Mouse (Mus musculus): ENCODE measurements around the gene Cacna1f. TPM values are rescaled to one million over a fixed set of nuclear protein-coding genes. Genes with fewer than 3 reads are reported as not detected.

Gene Cacna1f
- polyA plus RNA-seq (2015; fragmentation: Nextera tagmentation; extraction: Ambion mirVana) = 0.24 and 0.35 TPM in 2 replicates

- no peak within 1 kb of the TSS for H3K4me2 ChIP-seq
- H3K9me3 ChIP-seq (replicated peaks) = no peaks in the 10 kb centered on the region
- no peak within 1 kb of the TSS for H3K9ac ChIP-seq (replicated peaks)
- H3K27ac ChIP-seq (replicated peaks) = no peak within 1 kb of the TSS
- H3K4me1 ChIP-seq = peaks cover 10% of the 10 kb centered on the region
- H3K4me3 ChIP-seq (replicated peaks) = no peak within 1 kb of the TSS
- no peaks in the 10 kb centered on the region for H3K27me3 ChIP-seq (replicated peaks)
- ATAC-seq (ENCODE audit: low FRiP score) = no peak
- WGBS = 85% methylated on average over 6 of the region's 6 CpGs
- H3K36me3 ChIP-seq = no peaks in the 10 kb centered on the region
Observed at GRCm38 (mm10) chrX:7606783-7607182, at the start of gene Cacna1f. Gene Cacna1f (plus strand): TSS chrX:7607083.

GRCm38 (mm10) chrX:7563076-7563475 is 43.8 kb upstream of the Cacna1f start:
- Histone ChIP-seq H3K9me3 (replicated peaks) (no peaks in the 10 kb centered on the region), H3K27me3 (replicated peaks) (no peaks in the 10 kb centered on the region), H3K4me1 (no peaks in the 10 kb centered on the region), H3K4me3 (replicated peaks) (no peak overlapping the region), H3K27ac (replicated peaks) (no peak overlapping the region), H3K9ac (replicated peaks) (no peak overlapping the region), H3K4me2 (no peak overlapping the region), H3K36me3 (0 out of 2 replicates have a peak, but pooled peaks cover 2% of the 10 kb centered on the region)
- ATAC-seq (ENCODE audit: low FRiP score) = no peak
- 14% methylated on average over 2 of the region's 2 CpGs for WGBS

- Histone ChIP-seq H3K4me3 (replicated peaks) (no peak overlapping the region), H3K4me1 (peaks cover 11% of the 10 kb centered on the region; the same call in 1 of the 2 replicates), H3K36me3 (no peaks in the 10 kb centered on the region), H3K4me2 (no peak overlapping the region), H3K9me3 (replicated peaks) (no peaks in the 10 kb centered on the region), H3K27me3 (replicated peaks) (no peaks in the 10 kb centered on the region), H3K27ac (replicated peaks) (no peak overlapping the region), H3K9ac (replicated peaks) (no peak overlapping the region)
- ATAC-seq (ENCODE audit: low FRiP score) = no peak
- 90% methylated on average over 6 of the region's 6 CpGs for WGBS
Observed at GRCm38 (mm10) chrX:7566352-7566751, 40.5 kb upstream of the Cacna1f start.

GRCm38 (mm10) chrX:7567491-7567890 is 39.4 kb upstream of the Cacna1f start:
- no peaks in the 10 kb centered on the region for H3K9me3 ChIP-seq (replicated peaks)
- no peak overlapping the region for H3K27ac ChIP-seq (replicated peaks)
- H3K36me3 ChIP-seq = no peaks in the 10 kb centered on the region
- ATAC-seq (ENCODE audit: low FRiP score) = no peak
- no peak overlapping the region for H3K4me3 ChIP-seq (replicated peaks)
- no peak overlapping the region for H3K4me2 ChIP-seq
- no peak overlapping the region for H3K9ac ChIP-seq (replicated peaks)
- WGBS = 75% methylated on average over 9 of the region's 9 CpGs
- no peaks in the 10 kb centered on the region for H3K27me3 ChIP-seq (replicated peaks)
- peaks cover 21% of the 10 kb centered on the region for H3K4me1 ChIP-seq

- no peak overlapping the region for H3K27ac ChIP-seq (replicated peaks)
- WGBS = 61% methylated on average over 7 of the region's 7 CpGs
- no peak overlapping the region for H3K4me2 ChIP-seq
- peaks cover 30% of the 10 kb centered on the region for H3K4me1 ChIP-seq
- no peaks in the 10 kb centered on the region for H3K9me3 ChIP-seq (replicated peaks)
- no peak for ATAC-seq (ENCODE audit: low FRiP score)
- H3K27me3 ChIP-seq (replicated peaks) = no peaks in the 10 kb centered on the region
- no peaks in the 10 kb centered on the region for H3K36me3 ChIP-seq
- H3K4me3 ChIP-seq (replicated peaks) = no peak overlapping the region
- no peak overlapping the region for H3K9ac ChIP-seq (replicated peaks)
Observed at GRCm38 (mm10) chrX:7570481-7571175, 36.3 kb upstream of the Cacna1f start.

- Histone ChIP-seq H3K9ac (replicated peaks) (no peak overlapping the region), H3K9me3 (replicated peaks) (no peaks in the 10 kb centered on the region), H3K4me2 (peak overlapping the region; percentile 65), H3K4me3 (replicated peaks) (no peak overlapping the region), H3K36me3 (no peaks in the 10 kb centered on the region), H3K27me3 (replicated peaks) (no peaks in the 10 kb centered on the region), H3K4me1 (peaks cover 30% of the 10 kb centered on the region), H3K27ac (replicated peaks) (no peak overlapping the region)
- WGBS = 83% methylated on average over 9 of the region's 9 CpGs
- no peak for ATAC-seq (ENCODE audit: low FRiP score)
Observed at GRCm38 (mm10) chrX:7571565-7572136, 35.2 kb upstream of the Cacna1f start.

GRCm38 (mm10) chrX:7572466-7572865 is 34.4 kb upstream of the Cacna1f start:
- Histone ChIP-seq H3K36me3 (no peaks in the 10 kb centered on the region), H3K9me3 (replicated peaks) (no peaks in the 10 kb centered on the region), H3K4me2 (peak overlapping the region; percentile 65), H3K27me3 (replicated peaks) (no peaks in the 10 kb centered on the region), H3K4me3 (replicated peaks) (no peak overlapping the region), H3K4me1 (peaks cover 30% of the 10 kb centered on the region), H3K9ac (replicated peaks) (no peak overlapping the region), H3K27ac (replicated peaks) (no peak overlapping the region)
- ATAC-seq (ENCODE audit: low FRiP score) = no peak
- 89% methylated on average over 10 of the region's 10 CpGs for whole genome bisulfite sequencing

GRCm38 (mm10) chrX:7573176-7574086 is 33.5 kb upstream of the Cacna1f start, which contains the start of gene Foxp3:
Gene Foxp3 (plus strand): TSS chrX:7573644.
- peak within 1 kb of the TSS; percentile 94 for H3K27ac ChIP-seq (replicated peaks)
- 24% methylated on average over 65 of the region's 72 CpGs for WGBS
- H3K4me1 ChIP-seq = peaks cover 30% of the 10 kb centered on the region
- H3K4me2 ChIP-seq = peak within 1 kb of the TSS; percentile 65
- H3K27me3 ChIP-seq (replicated peaks) = no peaks in the 10 kb centered on the region
- no peaks in the 10 kb centered on the region for H3K9me3 ChIP-seq (replicated peaks)
- H3K9ac ChIP-seq (replicated peaks) = peak within 1 kb of the TSS; percentile 65
- peak; percentile 5; the same call in 1 of the 2 replicates for ATAC-seq (ENCODE audit: low FRiP score)
- H3K36me3 ChIP-seq = no peaks in the 10 kb centered on the region
- H3K4me3 ChIP-seq (replicated peaks) = peak within 1 kb of the TSS; percentile 53

GRCm38 (mm10) chrX:7574087-7574884 is 32.6 kb upstream of the Cacna1f start, which contains the start of gene Ppp1r3f:
Gene Ppp1r3f (minus strand): TSS chrX:7574283.
- peak; percentile 97 for ATAC-seq (ENCODE audit: low FRiP score)
- Histone ChIP-seq H3K9me3 (replicated peaks) (no peaks in the 10 kb centered on the region), H3K4me1 (peaks cover 30% of the 10 kb centered on the region), H3K36me3 (no peaks in the 10 kb centered on the region), H3K4me2 (peak within 1 kb of the TSS; percentile 65), H3K9ac (replicated peaks) (peak within 1 kb of the TSS; percentile 65), H3K27me3 (replicated peaks) (no peaks in the 10 kb centered on the region), H3K27ac (replicated peaks) (peak within 1 kb of the TSS; percentile 94), H3K4me3 (replicated peaks) (peak within 1 kb of the TSS; percentile 53)
- 20% methylated on average over 60 of the region's 65 CpGs for WGBS

GRCm38 (mm10) chrX:7574885-7575231 is 32.0 kb upstream of the Cacna1f start:
- WGBS = 21% methylated on average over 5 of the region's 6 CpGs
- ATAC-seq (ENCODE audit: low FRiP score) = peak; percentile 8; the same call in 1 of the 2 replicates
- Histone ChIP-seq H3K9me3 (replicated peaks) (no peaks in the 10 kb centered on the region), H3K4me3 (replicated peaks) (peak overlapping the region; percentile 53), H3K36me3 (no peaks in the 10 kb centered on the region), H3K9ac (replicated peaks) (no peak overlapping the region), H3K4me1 (peaks cover 29% of the 10 kb centered on the region), H3K27me3 (replicated peaks) (no peaks in the 10 kb centered on the region), H3K4me2 (peak overlapping the region; percentile 54), H3K27ac (replicated peaks) (peak overlapping the region; percentile 94)

- Histone ChIP-seq H3K4me3 (replicated peaks) (no peak overlapping the region), H3K27ac (replicated peaks) (no peak overlapping the region), H3K27me3 (replicated peaks) (no peaks in the 10 kb centered on the region), H3K9ac (replicated peaks) (no peak overlapping the region), H3K4me1 (no peaks in the 10 kb centered on the region), H3K4me2 (no peak overlapping the region), H3K36me3 (no peaks in the 10 kb centered on the region), H3K9me3 (replicated peaks) (no peaks in the 10 kb centered on the region)
- 92% methylated on average over 2 of the region's 2 CpGs for WGBS
- no peak for ATAC-seq (ENCODE audit: low FRiP score)
Observed at GRCm38 (mm10) chrX:7581151-7581550, 25.7 kb upstream of the Cacna1f start.

Measured in neural tube, embryonic 15.5 days (tissue).